Mouse (Mus musculus) kidney, postnatal 25 days (tissue): ENCODE measurements around the gene Taf8.

Experiments used
- DNase-seq, 2 experiments: peaks; one replicate each; pipeline ENCODE4 v3.0.0; 2021; ENCODE audit warnings: mixed read lengths in 2 of 2

Gene Taf8

GRCm38 (mm10) chr17:47501946-47502706, at the start of gene Taf8:
TSS of gene Taf8 (minus strand) at chr17:47502292.
- peak; percentile 95 to 98 for DNase-seq

- no peak for DNase-seq
Observed at GRCm38 (mm10) chr17:47551049-47551448, 49.0 kb upstream of the Taf8 start.

- no peak for DNase-seq
Observed at GRCm38 (mm10) chr17:47545861-47546331, 43.8 kb upstream of the Taf8 start.

- DNase-seq = no peak
Observed at GRCm38 (mm10) chr17:47545154-47545553, 43.1 kb upstream of the Taf8 start.

- DNase-seq = no peak
Observed at GRCm38 (mm10) chr17:47543051-47543650, 41.1 kb upstream of the Taf8 start.

GRCm38 (mm10) chr17:47542061-47542460, 40.0 kb upstream of the Taf8 start:
- no peak for DNase-seq

- no peak for DNase-seq
Observed at GRCm38 (mm10) chr17:47539128-47539527, 37.0 kb upstream of the Taf8 start.

GRCm38 (mm10) chr17:47538049-47538448, 36.0 kb upstream of the Taf8 start:
- DNase-seq = no peak

- DNase-seq = no peak
Observed at GRCm38 (mm10) chr17:47535812-47536236, 33.7 kb upstream of the Taf8 start.

- no peak for DNase-seq
Observed at GRCm38 (mm10) chr17:47533691-47534090, 31.6 kb upstream of the Taf8 start.

- DNase-seq = no peak
Observed at GRCm38 (mm10) chr17:47532364-47532763, 30.3 kb upstream of the Taf8 start.

GRCm38 (mm10) chr17:47531387-47531818, 29.3 kb upstream of the Taf8 start:
- no peak for DNase-seq

- DNase-seq = no peak
Observed at GRCm38 (mm10) chr17:47529595-47529994, 27.5 kb upstream of the Taf8 start.

- DNase-seq = no peak
Observed at GRCm38 (mm10) chr17:47528919-47529318, 26.8 kb upstream of the Taf8 start.

- DNase-seq = no peak
Observed at GRCm38 (mm10) chr17:47527581-47528300, 25.6 kb upstream of the Taf8 start.

- DNase-seq = no peak
Observed at GRCm38 (mm10) chr17:47526856-47527520, 24.9 kb upstream of the Taf8 start.

GRCm38 (mm10) chr17:47524991-47525390, 22.9 kb upstream of the Taf8 start:
- DNase-seq = no peak

GRCm38 (mm10) chr17:47524055-47524454, 22.0 kb upstream of the Taf8 start:
- no peak for DNase-seq

- DNase-seq = no peak
Observed at GRCm38 (mm10) chr17:47523211-47523682, 21.2 kb upstream of the Taf8 start.

GRCm38 (mm10) chr17:47522536-47522935, 20.4 kb upstream of the Taf8 start:
- DNase-seq = no peak

GRCm38 (mm10) chr17:47521551-47522258, 19.6 kb upstream of the Taf8 start:
- DNase-seq = peak; percentile 31 to 72

GRCm38 (mm10) chr17:47518205-47518604, 16.1 kb upstream of the Taf8 start:
- no peak for DNase-seq
